Mouse (Mus musculus) mouse trophoblast stem cell (cell line): ENCODE measurements around the gene Hmgn2.

Experiments
- in situ Hi-C, 2 experiments: fragments of 300-500 bp; cut with MseI, MboI; formaldehyde crosslinking; loops; 2 replicates in 1 of 2; 3 replicates in 1 of 2; pipeline ENCODE4 v1.15.1; 2025

Gene Hmgn2

GRCm38 (mm10) chr4:133978021-133978711 lies 9.7 kb upstream of the Hmgn2 start:
- in situ Hi-C loops = no loop called here

GRCm38 (mm10) chr4:133971741-133972140 lies 3.3 kb upstream of the Hmgn2 start:
- in situ Hi-C loops = no loop called here

- in situ Hi-C loops = no loop called here
Observed at GRCm38 (mm10) chr4:133970876-133971275, 2.4 kb upstream of the Hmgn2 start.

DNA sequence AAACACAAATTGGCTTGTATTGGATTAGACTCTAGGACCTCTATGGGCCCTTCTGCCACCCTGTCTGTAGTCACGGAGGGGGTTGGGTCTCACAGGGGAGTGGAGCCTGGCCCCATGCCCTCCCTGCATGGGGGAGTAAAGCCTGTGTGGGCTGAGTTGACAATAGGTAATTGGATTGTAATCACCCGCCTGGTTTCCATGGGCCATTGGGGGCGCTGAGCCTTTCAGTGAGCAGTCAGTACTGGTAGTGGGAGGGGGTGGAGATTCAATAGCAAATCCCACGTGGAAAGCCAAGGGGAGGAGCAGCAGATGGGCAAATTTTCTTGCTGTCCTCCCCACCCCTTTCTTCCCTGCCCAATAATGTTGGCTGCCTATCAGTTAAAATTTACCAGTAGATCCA lies 1.7 kb upstream of the Hmgn2 start:
- in situ Hi-C loops = no loop called here

DNA sequence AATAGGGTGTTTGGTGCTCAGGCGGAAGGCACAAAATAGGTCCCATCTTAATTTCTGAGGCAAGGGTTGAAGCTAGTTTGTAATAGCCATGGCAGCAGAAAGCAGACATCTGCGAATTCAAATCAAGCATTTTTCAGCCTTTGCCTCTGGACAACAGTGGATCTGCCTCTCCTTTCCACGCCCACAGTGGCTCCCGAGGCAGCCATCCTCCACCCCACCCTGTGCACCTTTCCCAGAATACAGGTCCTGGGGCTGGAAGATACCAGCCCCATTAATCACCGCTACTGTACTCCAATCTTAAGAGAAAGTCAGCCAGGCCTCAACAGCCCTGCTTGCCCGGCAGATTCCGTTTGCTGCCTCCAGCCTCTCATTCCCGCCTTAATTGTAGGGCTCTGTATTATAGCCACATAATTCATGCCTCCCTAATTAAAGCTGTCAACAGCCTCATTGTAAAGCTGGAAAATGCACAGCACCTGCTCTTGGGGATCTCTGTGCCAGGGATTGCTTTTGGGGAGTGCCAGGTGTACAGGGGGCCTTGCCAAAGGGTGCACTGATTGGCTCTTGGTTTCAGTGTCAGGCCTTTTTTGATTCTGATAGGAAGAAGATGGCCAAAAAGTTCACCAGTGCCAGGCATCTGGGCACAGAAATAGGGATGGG lies 792 bp upstream of the Hmgn2 start:
- in situ Hi-C loops = no loop called here

DNA sequence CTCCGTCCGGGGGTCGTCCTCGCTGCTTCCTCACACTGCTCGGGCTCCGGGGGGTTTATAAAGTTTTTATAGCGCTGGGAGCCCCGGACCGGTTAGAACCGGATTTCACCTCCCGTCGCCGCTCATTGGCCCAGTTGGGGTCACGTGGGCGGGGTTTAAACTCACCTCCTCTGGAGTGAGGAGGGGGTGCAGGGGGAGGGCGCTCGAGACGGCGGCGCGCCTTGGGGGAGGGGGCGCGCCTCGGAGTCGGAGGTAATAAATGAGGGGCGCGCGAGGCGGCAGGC lies 642 bp downstream of the Hmgn2 start:
- in situ Hi-C loops = no loop called here

GRCm38 (mm10) chr4:133967138-133967865 lies 1.1 kb downstream of the Hmgn2 start:
- in situ Hi-C loops = no loop called here

- in situ Hi-C loops = no loop called here
Observed at GRCm38 (mm10) chr4:133966271-133966940, 2.0 kb downstream of the Hmgn2 start.

DNA sequence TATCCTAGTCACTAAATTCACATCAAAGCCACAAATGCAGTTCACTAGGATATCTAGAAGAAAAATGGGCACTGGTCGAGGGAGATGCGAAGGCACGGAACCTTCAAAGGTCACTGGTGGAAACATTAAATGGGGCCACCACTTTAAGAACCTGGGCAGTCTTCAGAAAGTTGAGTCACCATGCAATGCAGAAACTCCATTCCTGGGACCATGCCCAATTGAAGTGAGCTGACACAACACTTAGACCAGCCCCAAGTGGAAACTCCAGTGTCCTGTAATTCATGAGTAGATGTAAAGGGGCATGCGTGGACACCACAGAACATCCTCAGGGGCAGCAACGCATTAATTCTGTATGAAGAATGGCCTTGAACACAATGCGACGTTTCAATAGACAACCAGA lies 5.9 kb downstream of the Hmgn2 start:
- in situ Hi-C loops = no loop called here

- in situ Hi-C loops = no loop called here
Observed at GRCm38 (mm10) chr4:133958884-133959283, 9.6 kb downstream of the Hmgn2 start.

DNA sequence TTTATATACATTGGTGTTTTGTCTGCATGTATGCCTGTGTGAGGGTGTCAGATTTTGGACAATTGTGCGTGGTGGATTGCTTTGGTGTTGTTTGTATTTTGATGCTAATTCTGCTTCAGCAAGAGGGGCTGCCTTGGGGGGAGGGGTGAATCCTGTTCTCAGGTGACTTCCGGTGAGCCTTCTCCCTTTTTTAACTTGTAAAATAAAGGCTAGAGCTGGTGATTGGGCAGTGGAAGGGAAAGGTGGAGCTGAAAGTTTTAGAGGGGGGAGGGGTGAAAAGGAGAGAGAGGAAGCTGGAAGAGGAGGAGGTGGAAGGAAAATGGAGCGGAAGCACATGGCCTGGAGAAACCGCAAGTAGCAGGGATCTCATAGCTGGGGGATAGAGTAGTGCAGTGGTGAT lies 12.1 kb downstream of the Hmgn2 start:
- in situ Hi-C loops = no loop called here

- in situ Hi-C loops = no loop called here
Observed at GRCm38 (mm10) chr4:133946736-133947135, 21.7 kb downstream of the Hmgn2 start.

GRCm38 (mm10) chr4:133943791-133944190 lies 24.7 kb downstream of the Hmgn2 start:
- in situ Hi-C loops = no loop called here

- in situ Hi-C loops = no loop called here
Observed at GRCm38 (mm10) chr4:133942679-133943078, 25.8 kb downstream of the Hmgn2 start.

DNA sequence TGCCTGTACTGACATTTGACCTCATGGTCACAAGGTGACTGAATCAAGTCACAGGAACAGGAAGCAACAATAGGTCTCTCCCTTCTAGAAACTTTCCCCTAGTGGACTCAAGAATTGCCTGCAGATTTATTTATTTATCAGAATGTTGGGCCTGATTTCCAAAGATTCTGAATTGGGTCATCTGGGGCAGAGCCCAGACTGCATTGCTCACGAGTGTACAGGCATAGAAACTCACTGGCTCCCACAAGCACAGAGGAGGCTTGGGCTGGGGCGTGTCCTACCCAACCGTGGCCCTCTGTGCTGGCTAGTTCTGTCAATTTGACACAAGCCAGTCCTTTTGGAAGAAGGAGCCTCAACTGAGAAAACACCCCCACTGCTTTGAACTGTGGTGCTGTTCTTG lies 26.9 kb downstream of the Hmgn2 start:
- in situ Hi-C loops = no loop called here

- in situ Hi-C loops = no loop called here
Observed at GRCm38 (mm10) chr4:133940386-133941260, 27.8 kb downstream of the Hmgn2 start.

GRCm38 (mm10) chr4:133938077-133938476 lies 30.4 kb downstream of the Hmgn2 start:
- in situ Hi-C loops = no loop called here

- in situ Hi-C loops = no loop called here
Observed at GRCm38 (mm10) chr4:133931785-133932184, 36.7 kb downstream of the Hmgn2 start.

DNA sequence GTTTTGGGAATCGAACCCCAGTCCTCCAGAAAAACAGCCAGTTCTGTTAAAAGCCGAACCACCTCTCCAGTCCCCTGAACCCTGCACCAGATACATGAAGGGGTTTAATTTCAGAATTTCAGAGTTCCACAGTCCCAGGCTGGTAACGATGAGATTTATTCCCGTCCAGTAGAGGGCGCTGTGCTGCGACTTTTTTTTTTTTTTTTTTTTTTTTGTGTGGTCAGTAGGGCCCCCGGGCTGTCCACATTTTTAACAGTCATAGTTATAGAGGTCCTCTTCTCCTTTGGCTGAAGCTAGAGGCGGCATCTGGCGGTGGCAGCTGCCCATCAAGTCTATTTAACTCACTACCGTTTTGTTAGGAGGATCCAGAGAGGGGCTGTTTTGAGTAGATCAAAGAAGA lies 37.1 kb downstream of the Hmgn2 start:
- in situ Hi-C loops = no loop called here

DNA sequence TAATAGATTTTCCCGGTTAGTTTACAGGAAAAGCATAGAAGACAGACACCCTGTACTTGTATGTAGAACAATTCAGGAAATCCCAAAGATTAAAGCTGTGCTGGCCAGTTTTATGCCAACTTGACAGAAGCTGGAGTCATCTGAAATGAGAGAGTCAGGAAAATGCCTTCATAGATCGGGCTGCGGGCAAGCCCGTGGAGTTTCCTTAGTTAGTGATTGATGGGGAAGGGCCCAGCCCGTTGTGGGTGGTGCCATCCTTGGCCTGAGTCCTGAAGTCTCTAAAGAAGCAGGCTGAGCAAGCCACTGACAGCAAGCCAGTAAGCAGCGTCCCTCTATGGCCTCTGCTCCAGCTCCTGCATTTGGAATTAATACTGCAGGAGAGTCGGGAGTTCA lies 39.2 kb downstream of the Hmgn2 start:
- in situ Hi-C loops = no loop called here

GRCm38 (mm10) chr4:133928576-133929277 lies 39.7 kb downstream of the Hmgn2 start:
- in situ Hi-C loops = no loop called here
